Mouse (Mus musculus) forebrain, postnatal 0 days (tissue): ENCODE results near the gene Chchd6. TPM values are rescaled to one million over a fixed set of nuclear protein-coding genes. Genes with fewer than 3 reads are reported as not detected.

Experiments used
- ATAC-seq: fragments of 200-750 bp; cut with Nextera tagmentation; 2 replicates; pipeline ENCODE4 v1.8.0; 2017; ENCODE audit warnings: mild to moderate bottlenecking, moderate library complexity
- DNase-seq: peaks from one replicate; pipeline ENCODE4 v3.0.0-alpha.2; 2015
- H3K27ac ChIP-seq: fragments of 300-500 bp; sonication (generic); 2 replicates; pipeline ENCODE4 v1.5.1; 2014; ENCODE audit warnings: low read depth, mild to moderate bottlenecking, antibody characterized with exemption, low read length, moderate library complexity, mixed read lengths
- H3K27me3 ChIP-seq: fragments of 300-500 bp; sonication (generic); 2 replicates; pipeline ENCODE4 v1.6.1; 2014; ENCODE audit warnings: mild to moderate bottlenecking, low read length, mixed read lengths; ENCODE audit not compliant: insufficient read depth
- H3K36me3 ChIP-seq: fragments of 300-500 bp; sonication (generic); 2 replicates; pipeline ENCODE4 v1.6.1; 2014; ENCODE audit warnings: mild to moderate bottlenecking, moderate library complexity; ENCODE audit not compliant: insufficient read depth
- H3K4me1 ChIP-seq: fragments of 300-500 bp; sonication (generic); 2 replicates; pipeline ENCODE4 v1.6.1; 2014; ENCODE audit warnings: antibody characterized with exemption; ENCODE audit not compliant: insufficient read depth
- H3K4me2 ChIP-seq: fragments of 300-500 bp; sonication (generic); 2 replicates; pipeline ENCODE4 v1.6.1; 2014; ENCODE audit warnings: low read depth, mild to moderate bottlenecking, moderate library complexity
- H3K4me3 ChIP-seq: fragments of 300-500 bp; sonication (generic); 2 replicates; pipeline ENCODE4 v1.5.1; 2014; ENCODE audit warnings: low read depth, low read length, mixed read lengths
- H3K9ac ChIP-seq: fragments of 300-500 bp; sonication (generic); 2 replicates; pipeline ENCODE4 v1.6.1; 2014; ENCODE audit warnings: mild to moderate bottlenecking
- H3K9me3 ChIP-seq: fragments of 300-500 bp; sonication (generic); 2 replicates; pipeline ENCODE4 v1.6.1; 2016; ENCODE audit warnings: low read length
- CTCF ChIP-seq: sonication (generic); IDR thresholded peaks from 2 replicates; pipeline ENCODE4 v1.5.1; 2016; ENCODE audit warnings: antibody characterized with exemption, control low read depth, low read depth
- WGBS: fragments of 180-500 bp; shearing (Covaris S2); extraction: QIAGEN DNeasy Blood & Tissue Kit; methylation state at CpG from one replicate; pipeline ENCODE4 v1.1.7; 2014; 5-methylcytosine and 5-hydroxymethylcytosine counted together
- polyA plus RNA-seq: library from polyadenylated mRNA; unstranded; fragments of >200 nt; fragmentation: Nextera tagmentation; extraction: Ambion mirVana; gene quantifications from 2 replicates; pipeline ENCODE4 v1.2.1, GENCODE M21; 2015
- total RNA-seq: library from RNA; depleted of rRNA; stranded (reverse); fragments of >200 nt; gene quantifications from 2 replicates; pipeline ENCODE4 v1.2.3, GENCODE M21; 2014

Chchd6 gene
- total and polyA plus RNA-seq, 2 experiments from 2014 or later: 159 to 210 TPM

GRCm38 (mm10) chr6:89360709-89361417 is 234.6 kb downstream of the Chchd6 start:
- Histone ChIP-seq H3K4me3 (peak overlapping the region; percentile 89), H3K27ac (peak overlapping the region; percentile 74; the same call in 1 of the 2 replicates), H3K9ac (peak overlapping the region; percentile 78), H3K4me2 (peak overlapping the region; percentile 99), H3K9me3 (no peaks in the 10 kb centered on the region), H3K36me3 (peaks cover 8% of the 10 kb centered on the region; the same call in 1 of the 2 replicates), H3K4me1 (peaks cover 31% of the 10 kb centered on the region), H3K27me3 (no peaks in the 10 kb centered on the region)
- WGBS: 41% methylated on average over 8 of the region's 8 CpGs
- ATAC-seq (peak; percentile 16), DNase-seq (no peak)
- peak; percentile 42; the same call in 1 of the 2 replicates for TF ChIP-seq CTCF

GRCm38 (mm10) chr6:89359771-89360708 is 235.4 kb downstream of the Chchd6 start:
- 32% methylated on average over 20 of the region's 20 CpGs for WGBS
- no peaks in the 10 kb centered on the region for H3K9me3 ChIP-seq

GRCm38 (mm10) chr6:89359192-89359591 is 236.3 kb downstream of the Chchd6 start:
- Histone ChIP-seq H3K27ac (no peak overlapping the region), H3K27me3 (no peaks in the 10 kb centered on the region), H3K4me3 (no peak overlapping the region; the same call in 1 of the 2 replicates), H3K9ac (peak overlapping the region; percentile 78; the same call in 1 of the 2 replicates), H3K9me3 (no peaks in the 10 kb centered on the region), H3K4me2 (peak overlapping the region; percentile 99), H3K4me1 (peaks cover 31% of the 10 kb centered on the region), H3K36me3 (peaks cover 19% of the 10 kb centered on the region; the same call in 1 of the 2 replicates)
- WGBS: 81% methylated on average over 3 of the region's 3 CpGs
- ATAC-seq: no peak
- DNase-seq: no peak
- TF ChIP-seq CTCF: no peak

More at GRCm38 (mm10) chr6:89359771-89360708, 235.4 kb downstream of the Chchd6 start:
- H3K9ac ChIP-seq: peak overlapping the region; percentile 78
- no peak for ATAC-seq
- H3K4me2 ChIP-seq: peak overlapping the region; percentile 99
- no peak overlapping the region for H3K27ac ChIP-seq
- peaks cover 31% of the 10 kb centered on the region for H3K4me1 ChIP-seq
- TF ChIP-seq CTCF: no peak
- H3K27me3 ChIP-seq: no peaks in the 10 kb centered on the region
- no peak for DNase-seq
- H3K4me3 ChIP-seq: peak overlapping the region; percentile 89
- H3K36me3 ChIP-seq: peaks cover 14% of the 10 kb centered on the region; the same call in 1 of the 2 replicates

GRCm38 (mm10) chr6:89355661-89356060 is 239.8 kb downstream of the Chchd6 start:
- no peak overlapping the region for H3K9ac ChIP-seq
- no peak overlapping the region for H3K4me3 ChIP-seq
- no peak overlapping the region for H3K27ac ChIP-seq
- ATAC-seq (no peak), DNase-seq (no peak)
- no peak for TF ChIP-seq CTCF
- 30% methylated on average over 7 of the region's 7 CpGs for WGBS
- H3K4me1 ChIP-seq: peaks cover 22% of the 10 kb centered on the region
- peaks cover 39% of the 10 kb centered on the region for H3K36me3 ChIP-seq
- no peaks in the 10 kb centered on the region for H3K27me3 ChIP-seq
- no peak overlapping the region for H3K4me2 ChIP-seq
- no peaks in the 10 kb centered on the region for H3K9me3 ChIP-seq

- Histone ChIP-seq H3K27me3 (no peaks in the 10 kb centered on the region), H3K4me2 (no peak overlapping the region), H3K9me3 (no peaks in the 10 kb centered on the region), H3K36me3 (peaks cover 47% of the 10 kb centered on the region), H3K4me3 (no peak overlapping the region), H3K27ac (no peak overlapping the region), H3K4me1 (peaks cover 14% of the 10 kb centered on the region), H3K9ac (no peak overlapping the region)
- ATAC-seq (no peak), DNase-seq (no peak)
- 0 out of 2 replicates have a peak, but pooled peaks have one; percentile 8 for TF ChIP-seq CTCF
- 80% methylated on average over 12 of the region's 12 CpGs for WGBS
These were observed 240.7 kb downstream of the Chchd6 start for GRCm38 (mm10) chr6:89354726-89355125.

- no peak for ATAC-seq
- Histone ChIP-seq H3K4me2 (no peak overlapping the region), H3K9ac (no peak overlapping the region), H3K27me3 (no peaks in the 10 kb centered on the region), H3K4me1 (peaks cover 8% of the 10 kb centered on the region), H3K36me3 (peaks cover 54% of the 10 kb centered on the region), H3K4me3 (no peak overlapping the region), H3K9me3 (no peaks in the 10 kb centered on the region), H3K27ac (no peak overlapping the region)
- no peak for DNase-seq
- 79% methylated on average over 5 of the region's 5 CpGs for WGBS
- TF ChIP-seq CTCF: no peak
These were observed 241.4 kb downstream of the Chchd6 start for GRCm38 (mm10) chr6:89354076-89354475.
